Mouse (Mus musculus) layer of hippocampus, adult 2 months (tissue): ENCODE measurements at regions not wholly inside any gene's neighbourhood (a gene's known extent, or its start where the extent isn't known, plus 50 kb on each side); places are given as distances from the start of the nearest gene placed in this dataset.

ENCODE experiments used
- DNase-seq, 2 experiments: peaks; one replicate each; pipeline ENCODE4 v3.0.0; 2022; ENCODE audit warnings: low spot score in 2 of 2
- H3K27ac ChIP-seq: fragments of 200-600 bp; 2 replicates; pipeline ENCODE4 v1.8.1; 2022
- H3K4me3 ChIP-seq: fragments of 200-600 bp; 2 replicates; pipeline ENCODE4 v1.8.1; 2022; ENCODE audit warnings: mild to moderate bottlenecking
- CTCF ChIP-seq: fragments of 200-600 bp; conservative IDR thresholded peaks from 2 replicates; pipeline ENCODE4 v1.8.1; 2022; ENCODE audit warnings: antibody characterized with exemption, mild to moderate bottlenecking, moderate library complexity

DNA sequence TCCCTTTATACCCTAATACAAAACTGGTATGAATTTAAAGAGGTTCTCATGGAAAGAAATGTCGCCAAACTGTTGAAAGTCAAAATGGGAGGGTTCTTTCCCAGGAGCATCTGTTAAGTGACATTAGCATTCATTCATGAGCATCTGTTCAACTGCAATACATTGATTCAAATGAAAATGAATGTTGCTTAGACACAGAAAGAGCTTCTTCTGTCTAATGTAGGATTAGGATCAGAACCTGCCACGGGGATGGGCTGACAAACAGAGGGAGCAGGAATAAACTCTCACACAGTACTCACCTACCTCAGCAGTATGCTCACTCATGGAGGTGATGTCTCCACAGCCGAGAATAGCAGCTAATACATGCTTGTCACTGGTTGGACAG, 88.0 kb upstream of the Kcna4 start:
- TF ChIP-seq CTCF: no peak
- H3K4me3 ChIP-seq: no peak overlapping the region
- DNase-seq: peak in 1 of 2 experiments; percentile 54
- H3K27ac ChIP-seq: peak overlapping the region; percentile 69

DNA sequence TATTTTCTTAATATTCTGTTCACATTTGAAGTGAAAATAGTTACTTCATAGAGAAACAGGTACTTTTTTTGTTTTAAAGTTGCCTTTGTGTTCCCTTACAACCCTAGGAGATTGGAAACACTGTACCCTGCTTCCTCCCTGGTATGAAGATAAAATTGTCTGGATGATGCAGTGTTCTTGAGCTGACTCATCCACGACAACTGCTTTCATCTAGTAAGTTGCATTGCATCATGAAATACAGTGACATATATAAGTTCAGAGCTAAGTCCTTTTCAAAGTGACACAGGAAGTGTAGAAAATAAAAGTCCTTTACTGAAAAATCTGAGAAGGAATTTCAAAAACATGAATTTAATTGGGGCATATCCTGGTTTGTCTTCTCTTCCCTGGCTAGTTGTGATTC, 68.9 kb upstream of the Kcna4 start:
- Histone ChIP-seq H3K27ac (no peak overlapping the region), H3K4me3 (no peak overlapping the region)
- no peak for TF ChIP-seq CTCF
- DNase-seq: no peak

DNA sequence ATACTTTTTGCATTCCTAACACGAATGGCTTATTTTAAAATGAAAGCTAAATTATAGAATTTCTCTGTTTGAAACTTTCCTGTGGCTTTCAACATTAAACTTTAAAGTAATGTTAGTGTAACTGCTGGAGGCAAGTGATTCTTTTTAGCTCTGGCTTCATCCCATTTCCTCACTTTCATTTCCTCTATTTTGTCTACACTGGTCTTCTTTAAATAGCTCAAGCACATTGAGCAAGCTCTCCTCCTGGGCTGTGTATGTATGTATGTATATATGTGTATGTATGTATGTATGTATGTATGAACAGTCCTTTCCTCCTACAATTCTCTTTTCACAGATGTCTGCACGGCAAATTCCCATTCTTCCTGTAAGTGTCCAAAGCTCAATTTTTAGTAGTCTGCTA, 65.8 kb upstream of the Kcna4 start:
- no peak for DNase-seq
- Histone ChIP-seq H3K4me3 (no peak overlapping the region), H3K27ac (no peak overlapping the region)
- no peak for TF ChIP-seq CTCF

DNA sequence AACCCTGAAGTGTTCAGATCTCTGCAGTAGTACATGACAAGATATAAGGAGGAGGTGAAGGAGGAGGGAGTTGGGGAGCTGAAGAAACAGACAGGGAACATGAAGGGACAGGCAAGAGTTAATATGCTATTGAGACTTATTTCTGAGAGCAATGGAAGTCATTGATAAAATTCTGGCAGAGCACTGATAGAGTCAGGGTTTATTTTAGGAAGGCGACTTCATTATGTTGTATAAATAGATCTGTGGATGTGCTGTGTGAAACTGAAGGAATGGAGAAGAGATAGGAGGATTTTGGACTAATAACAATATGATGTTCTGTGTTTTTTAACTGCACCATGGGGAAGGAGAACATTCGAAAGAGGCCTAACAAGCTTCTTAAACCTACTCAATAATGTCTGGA, 63.0 kb upstream of the Kcna4 start:
- Histone ChIP-seq H3K4me3 (no peak overlapping the region), H3K27ac (no peak overlapping the region)
- DNase-seq: no peak
- no peak for TF ChIP-seq CTCF

DNA sequence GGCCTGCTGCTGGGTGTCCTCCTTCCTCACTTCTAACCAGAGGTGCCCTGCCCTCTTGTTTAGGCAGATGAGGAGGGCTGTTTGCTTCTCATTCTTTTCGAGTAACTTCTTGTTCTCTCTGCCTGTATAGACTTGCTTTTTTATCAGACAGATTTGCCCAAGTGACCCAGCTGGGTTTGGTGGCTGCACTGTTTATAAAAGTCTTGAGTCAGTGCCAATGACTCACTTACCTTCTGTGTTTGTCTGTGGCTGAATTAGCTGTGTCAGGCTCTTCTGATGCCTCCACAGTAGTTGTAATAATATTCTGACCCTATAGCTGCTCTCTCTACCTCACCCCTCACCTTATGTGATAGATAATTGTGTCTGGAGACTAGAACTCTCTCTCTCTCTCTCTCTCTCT, 62.2 kb upstream of the Kcna4 start:
- DNase-seq: no peak
- H3K4me3 ChIP-seq: no peak overlapping the region
- TF ChIP-seq CTCF: no peak
- no peak overlapping the region for H3K27ac ChIP-seq

DNA sequence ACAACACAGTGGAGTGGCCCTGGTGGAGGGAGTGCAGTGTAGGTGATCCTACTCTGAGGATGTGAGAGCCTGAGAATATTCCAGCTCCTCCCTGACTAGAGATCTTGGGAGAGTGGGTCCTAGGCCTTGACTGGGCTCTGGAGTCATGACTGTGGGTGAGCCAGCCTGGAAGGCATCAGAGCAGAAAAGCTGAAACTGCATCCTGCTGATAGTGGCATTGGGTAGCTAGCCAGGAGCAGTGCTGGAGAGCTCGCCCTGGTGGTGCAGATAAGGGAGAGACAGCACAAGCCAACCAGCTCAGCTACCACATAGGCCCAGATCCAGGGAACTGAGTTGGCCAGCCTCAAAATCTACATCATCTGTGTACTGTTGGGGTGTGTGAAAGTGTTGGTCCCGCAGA, 58.8 kb upstream of the Kcna4 start:
- DNase-seq: no peak
- H3K27ac ChIP-seq: no peak overlapping the region
- TF ChIP-seq CTCF: no peak
- H3K4me3 ChIP-seq: no peak overlapping the region

DNA sequence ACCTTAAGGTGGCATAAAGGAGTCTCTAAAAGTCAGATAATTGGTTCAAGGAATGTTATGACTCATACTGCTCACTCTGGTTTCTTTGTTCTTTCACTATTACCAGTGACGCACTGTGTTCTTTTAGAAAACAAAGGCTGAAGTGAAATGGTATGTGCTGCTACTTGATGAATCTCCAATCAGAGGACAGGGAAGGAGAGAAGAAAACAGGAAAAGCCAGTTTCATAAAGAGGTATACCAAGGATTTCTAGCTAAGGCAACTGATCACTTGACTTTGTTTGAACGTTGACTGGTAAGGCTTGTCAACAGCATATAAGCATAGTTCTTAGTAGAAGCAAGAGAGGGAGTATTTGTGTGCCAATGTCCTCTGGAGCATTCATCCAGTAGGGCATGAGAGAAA, 57.6 kb upstream of the Kcna4 start:
- TF ChIP-seq CTCF: no peak
- no peak overlapping the region for H3K4me3 ChIP-seq
- no peak for DNase-seq
- H3K27ac ChIP-seq: no peak overlapping the region
